Mouse (Mus musculus) brain, embryonic 14.5 days (tissue): ENCODE measurements around the gene Gpr157. TPM values are rescaled to one million over a fixed set of nuclear protein-coding genes. Genes with fewer than 3 reads are reported as not detected.
A peak's percentile ranks its signal among the peaks of the same experiment; 100 is the strongest.
"Not testable (repeated sequence)": the region's sequence is repeated elsewhere in the genome, so short reads cannot be mapped to it uniquely, and the experiment has no call there.

ENCODE experiments used
- DNase-seq: peaks from one replicate; pipeline ENCODE4 v3.0.0-alpha.2; 2011; ENCODE audit warnings: low read depth
- CTCF ChIP-seq: fragments of 200-500 bp; IDR thresholded peaks from 2 replicates; pipeline ENCODE4 v1.5.1; 2012; ENCODE audit warnings: inconsistent platforms, mild to moderate bottlenecking, moderate library complexity, borderline replicate concordance; ENCODE audit not compliant: insufficient read depth, insufficient read length; ENCODE audit errors: extremely low read depth
- POLR2A ChIP-seq: fragments of 200-500 bp; IDR thresholded peaks from 2 replicates; pipeline ENCODE4 v1.6.1; 2012; ENCODE audit warnings: mild to moderate bottlenecking, inconsistent platforms, borderline replicate concordance; ENCODE audit not compliant: poor library complexity, insufficient read depth, insufficient read length, severe bottlenecking; ENCODE audit errors: extremely low read depth
- polyA plus RNA-seq: library from polyadenylated mRNA; depleted of rRNA; stranded (reverse); fragments of >200 nt; gene quantifications from 2 replicates; pipeline ENCODE4 v1.2.3, GENCODE M21; 2012; rRNA removed

Gene Gpr157
- polyA plus RNA-seq = 0.85 and 1.2 TPM in 2 replicates

DNA sequence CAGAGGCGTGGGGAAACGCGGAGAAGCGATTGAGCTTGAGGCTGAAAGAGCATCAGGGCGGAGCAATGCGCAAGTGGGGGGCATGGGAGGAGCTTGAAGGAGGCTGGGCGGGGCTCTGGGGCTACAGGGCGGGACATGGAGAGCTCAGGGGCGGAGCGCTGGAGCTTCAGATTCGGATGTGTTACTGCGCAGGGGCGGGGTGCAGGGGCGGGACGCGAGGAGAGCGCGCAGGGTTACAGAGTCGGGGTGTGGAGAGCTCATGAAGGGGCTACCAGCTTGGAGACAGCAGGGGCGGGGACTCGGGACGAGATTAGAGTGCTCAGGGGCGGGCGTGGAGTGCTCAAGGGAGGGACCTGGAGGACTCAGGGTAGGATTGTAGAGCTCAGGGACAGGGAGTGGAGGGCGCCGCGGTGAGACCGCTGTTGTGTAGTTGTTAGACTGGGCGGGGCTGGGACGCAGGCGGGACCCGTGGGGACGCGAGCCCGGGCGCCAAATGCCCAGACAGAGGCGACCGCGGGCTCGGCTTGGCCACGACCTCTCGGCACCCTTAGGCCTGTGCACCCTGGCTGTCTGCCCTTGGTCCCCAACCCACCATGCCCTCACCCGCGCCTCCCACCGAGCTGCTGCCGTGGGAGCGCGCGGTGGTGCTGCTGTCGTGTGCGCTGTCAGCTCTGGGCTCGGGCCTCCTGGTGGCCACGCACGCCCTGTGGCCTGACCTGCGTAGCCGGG is at the start of gene Gpr157:
Gpr157 (plus strand) TSS at position 205 of the 729 bp plus-strand sequence.
- peak; percentile 13; the same call in 1 of the 2 replicates for TF ChIP-seq CTCF
- TF ChIP-seq POLR2A = no peak
- peak; percentile 96 for DNase-seq

DNA sequence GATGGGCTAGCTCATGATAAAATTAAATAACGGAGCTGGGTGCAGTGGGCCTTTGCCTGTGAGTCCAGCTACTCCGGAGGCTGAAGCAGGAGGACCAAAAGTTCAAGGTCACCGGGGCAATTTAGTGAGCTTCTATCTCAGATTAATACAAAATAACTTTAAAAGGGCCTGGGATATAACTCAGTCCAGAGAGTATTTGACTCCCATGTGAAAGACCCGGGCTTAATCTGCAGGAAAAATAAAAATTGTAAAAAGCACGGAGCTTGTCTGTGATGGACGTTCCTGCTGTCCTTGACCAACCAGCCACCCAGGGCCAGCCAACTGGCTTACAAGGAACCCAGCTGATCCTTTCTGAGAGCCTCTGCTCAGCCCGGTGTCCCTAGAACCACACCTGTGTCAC is 48.6 kb upstream of the Gpr157 start:
- TF ChIP-seq POLR2A = no peak
- TF ChIP-seq CTCF = no peak
- DNase-seq = no peak

DNA sequence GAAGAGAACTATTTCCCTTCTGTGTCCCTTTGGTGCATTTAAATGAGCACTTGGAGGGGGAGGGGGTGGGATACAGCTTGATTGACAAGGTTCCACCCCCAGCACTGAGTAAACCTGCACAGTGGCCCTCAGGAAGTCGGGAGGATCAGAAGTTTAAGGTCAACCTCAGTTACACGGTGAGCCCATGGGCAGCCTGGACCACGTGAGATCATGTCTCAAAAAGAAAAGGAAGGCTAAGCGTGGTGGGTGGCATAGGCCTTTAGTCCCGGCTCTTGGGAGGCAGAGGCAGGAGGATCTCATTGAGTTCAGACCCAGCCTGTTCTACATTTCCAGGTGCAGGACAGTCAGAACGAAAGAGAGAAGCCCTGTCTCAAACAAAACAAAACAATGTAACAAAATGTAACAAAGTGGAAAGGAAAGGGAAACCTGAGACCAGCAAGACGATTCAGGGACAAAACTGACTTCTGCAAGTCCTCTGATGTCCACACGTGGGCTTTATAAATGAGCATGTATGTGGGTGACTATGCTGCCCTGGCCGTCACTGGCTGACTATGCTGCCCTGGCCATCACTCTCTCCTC is 47.1 kb upstream of the Gpr157 start:
- TF ChIP-seq CTCF = no peak
- no peak for DNase-seq

DNA sequence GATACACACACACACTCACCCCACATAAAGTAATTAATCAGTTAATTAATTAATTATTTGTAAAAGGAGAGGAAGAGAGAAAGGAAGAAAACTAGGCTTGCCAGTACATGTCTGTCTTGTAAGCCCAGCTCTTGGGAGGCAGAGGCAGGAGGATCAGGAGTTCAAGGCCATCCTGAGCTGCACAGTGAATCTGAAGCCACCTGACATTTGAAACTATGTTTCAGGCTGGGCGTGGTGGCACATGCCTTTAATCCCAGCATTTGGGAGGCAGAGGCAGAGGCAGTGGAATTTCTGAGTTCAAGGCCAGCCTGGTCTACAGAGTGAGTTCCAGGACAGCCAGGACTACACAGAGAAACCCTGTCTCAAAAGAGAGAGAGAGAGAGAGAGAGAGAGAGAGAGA is 46.3 kb upstream of the Gpr157 start:
- DNase-seq = not testable (repeated sequence)

DNA sequence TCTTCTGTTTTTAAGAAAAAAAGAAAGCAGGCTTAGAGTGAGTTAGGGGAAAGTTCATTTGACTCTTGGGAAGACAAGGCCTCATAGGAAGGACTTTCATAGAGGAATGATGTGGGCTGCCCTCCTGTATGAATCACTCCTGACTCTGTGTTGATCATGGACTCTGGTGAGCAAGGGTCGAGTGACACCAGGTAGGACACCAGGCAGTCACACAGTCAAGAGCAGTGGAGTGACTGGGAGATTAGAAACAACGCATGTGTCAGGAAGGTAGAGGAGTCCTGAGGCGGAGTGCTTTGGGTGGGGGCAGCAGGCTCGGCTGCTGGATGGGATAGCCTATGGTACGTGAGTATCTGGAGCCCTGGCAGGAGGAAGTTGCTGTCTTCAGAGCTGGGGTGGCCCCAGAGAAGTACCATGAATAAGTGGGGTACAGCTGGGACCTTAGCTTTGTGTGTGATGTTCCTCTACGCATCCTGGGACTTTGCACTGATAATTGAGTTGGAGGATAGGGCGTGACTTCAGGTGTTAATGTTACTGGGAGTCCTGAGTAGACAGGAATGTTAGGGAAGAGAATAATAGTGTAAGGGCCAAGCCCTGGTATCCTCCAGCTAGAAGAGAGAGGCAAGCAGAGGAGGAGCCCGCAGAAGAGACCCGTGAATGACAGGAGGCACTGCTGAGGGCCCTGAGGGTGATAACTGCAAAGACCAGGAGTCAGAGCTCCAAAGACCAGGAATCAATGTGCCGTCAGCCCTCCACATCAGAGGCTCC is 45.6 kb upstream of the Gpr157 start:
- DNase-seq = no peak

DNA sequence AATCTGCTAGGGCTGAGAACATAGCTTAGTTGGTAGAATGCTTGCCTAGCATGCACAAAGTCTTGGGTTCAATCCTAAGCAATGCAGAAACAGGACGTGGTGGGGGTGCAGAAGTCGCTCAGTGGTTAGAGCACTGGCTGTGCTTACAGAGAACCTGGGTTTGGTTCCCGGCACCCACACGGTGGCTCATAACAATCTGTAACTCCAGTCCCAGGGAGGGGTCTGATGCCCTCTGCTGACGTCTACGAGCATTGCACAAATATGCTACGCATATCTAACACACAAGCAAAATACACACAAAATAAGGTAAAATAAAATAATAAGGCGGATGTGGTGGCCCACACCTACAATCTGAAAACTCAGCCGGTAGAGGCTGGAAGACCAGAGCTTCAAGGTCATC is 43.6 kb upstream of the Gpr157 start:
- no peak for DNase-seq
- TF ChIP-seq POLR2A = no peak
- TF ChIP-seq CTCF = no peak

More for the DNA sequence above, 45.6 kb upstream of the Gpr157 start:
- TF ChIP-seq CTCF (no peak), POLR2A (no peak)

DNA sequence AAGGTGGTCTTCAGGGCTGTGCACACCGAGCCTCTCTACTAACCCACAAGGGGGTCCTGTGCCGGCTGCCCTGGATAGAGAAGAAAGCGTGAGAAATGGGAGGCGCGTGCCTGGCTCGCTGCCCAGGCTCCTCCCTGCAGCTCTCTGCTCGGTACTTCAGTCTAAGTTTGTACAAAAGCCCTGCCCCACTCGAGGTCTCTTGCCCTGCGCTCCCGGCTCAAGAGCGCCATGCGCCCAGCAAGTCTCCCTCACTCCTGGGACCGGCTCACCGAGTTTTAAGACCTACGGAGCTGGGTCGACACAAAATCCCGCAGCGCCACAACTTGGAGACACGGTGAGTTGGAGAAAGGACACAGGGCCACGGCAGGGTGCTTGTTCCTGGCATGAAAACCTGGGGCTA is 39.1 kb upstream of the Gpr157 start:
- no peak for TF ChIP-seq CTCF
- TF ChIP-seq POLR2A = no peak
- DNase-seq = peak; percentile 83

DNA sequence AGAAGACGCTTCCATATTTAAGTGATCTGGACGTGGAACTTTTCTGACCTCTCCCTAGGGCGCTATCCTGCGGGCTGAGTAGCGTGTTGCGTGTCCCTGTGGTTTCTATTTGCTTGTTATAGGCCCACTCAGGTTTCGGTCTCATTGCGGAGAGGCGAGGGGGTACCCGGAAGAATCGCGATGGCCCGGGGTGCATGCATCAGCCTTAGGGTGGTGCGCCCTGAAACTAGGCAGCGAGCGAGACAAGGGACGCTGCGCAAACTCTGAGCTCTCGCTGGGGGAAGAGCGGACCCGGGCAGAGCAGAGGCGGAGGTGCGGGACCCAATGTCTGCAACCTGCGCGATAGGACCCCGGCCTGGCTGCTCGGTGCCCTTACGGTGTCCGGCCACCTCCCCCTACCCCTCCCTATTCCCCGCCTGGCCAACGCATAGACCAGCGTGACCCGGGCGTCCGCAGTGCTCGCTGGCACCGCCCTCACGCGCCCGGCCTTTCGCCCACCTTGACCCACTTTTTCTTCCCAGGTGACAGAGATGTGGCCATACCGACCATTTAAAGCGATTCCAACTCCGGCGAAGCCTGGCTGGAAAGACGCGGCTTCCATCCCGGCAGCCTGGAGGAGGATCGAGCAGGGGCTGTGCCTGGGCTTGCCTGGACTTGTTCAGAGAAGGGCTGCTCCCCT is 38.5 kb upstream of the Gpr157 start:
- peak; percentile 34 for DNase-seq
- no peak for TF ChIP-seq POLR2A
- TF ChIP-seq CTCF = no peak

DNA sequence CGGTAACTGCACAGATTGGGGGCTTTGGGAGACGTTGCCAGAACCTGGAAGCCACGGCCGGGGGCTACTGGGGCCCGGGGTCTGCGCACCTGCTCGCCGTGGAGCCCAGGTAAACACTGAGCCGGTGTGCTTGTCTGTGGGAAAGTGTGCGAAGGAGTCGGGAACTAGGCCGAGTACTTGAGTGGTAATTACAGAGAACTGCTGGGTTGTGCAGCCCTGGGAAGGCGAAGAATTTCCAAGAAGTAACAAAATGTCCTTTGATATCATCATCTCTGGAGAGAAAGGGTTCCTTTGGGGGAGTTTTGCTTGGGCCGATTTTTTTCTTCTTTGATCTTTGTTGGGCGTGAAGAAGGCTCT is 38.0 kb upstream of the Gpr157 start:
- no peak for TF ChIP-seq CTCF
- no peak for TF ChIP-seq POLR2A
- no peak for DNase-seq

DNA sequence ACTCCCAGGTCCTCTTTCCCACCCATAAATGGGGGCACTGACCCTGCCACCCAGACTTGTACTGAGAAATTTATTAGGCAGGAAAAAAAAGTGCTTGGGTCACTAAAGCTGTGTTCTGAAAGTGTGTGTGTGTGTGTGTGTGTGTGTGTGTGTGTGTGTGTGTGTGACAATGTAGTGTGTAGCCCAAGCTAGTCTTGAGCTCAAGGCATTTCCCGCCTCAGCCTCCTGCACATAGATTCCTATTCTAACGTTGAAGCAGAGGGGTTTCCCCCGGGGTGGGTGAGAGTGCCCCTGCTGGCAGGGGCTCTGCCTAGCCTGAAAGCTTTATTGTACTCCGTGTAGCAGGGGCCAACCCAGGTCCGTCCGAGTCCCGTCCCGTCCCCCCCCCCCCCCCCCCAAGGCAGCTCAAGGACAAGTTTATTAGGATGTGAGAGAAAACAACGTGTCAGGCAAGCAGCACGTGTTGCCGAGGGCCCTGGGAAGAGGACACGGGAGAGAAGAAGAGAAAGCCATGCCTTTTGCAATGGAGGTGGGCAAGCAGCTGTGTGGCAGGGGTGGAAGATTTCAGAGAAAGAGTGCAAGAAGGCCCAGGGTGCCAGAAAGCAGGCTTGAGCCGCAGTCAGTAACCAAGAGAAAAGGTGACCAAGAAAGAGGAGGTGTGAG is 37.5 kb upstream of the Gpr157 start:
- TF ChIP-seq POLR2A = no peak
- no peak for TF ChIP-seq CTCF

DNA sequence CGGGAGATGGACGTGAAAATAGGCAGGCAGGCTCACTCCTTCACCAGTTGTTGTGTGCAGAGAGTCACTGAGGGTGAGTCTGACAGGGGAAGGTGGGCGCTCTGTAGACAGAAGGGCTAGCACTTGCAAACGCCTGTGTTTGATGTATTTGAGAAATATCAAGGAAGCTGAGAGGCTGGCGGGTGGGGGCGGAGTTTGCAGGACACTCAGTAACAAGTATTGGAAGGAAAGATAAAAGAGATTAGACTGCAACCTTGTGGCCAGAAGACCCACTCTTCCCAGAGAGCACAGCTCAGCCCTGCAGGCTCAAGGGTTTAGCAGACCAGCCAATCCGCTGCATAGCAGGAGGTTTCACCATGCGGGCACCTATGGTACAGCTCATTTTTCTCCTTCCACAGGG is 35.7 kb upstream of the Gpr157 start:
- TF ChIP-seq CTCF (no peak), POLR2A (no peak)
- no peak for DNase-seq

More for the DNA sequence above, 37.5 kb upstream of the Gpr157 start:
- no peak for DNase-seq

DNA sequence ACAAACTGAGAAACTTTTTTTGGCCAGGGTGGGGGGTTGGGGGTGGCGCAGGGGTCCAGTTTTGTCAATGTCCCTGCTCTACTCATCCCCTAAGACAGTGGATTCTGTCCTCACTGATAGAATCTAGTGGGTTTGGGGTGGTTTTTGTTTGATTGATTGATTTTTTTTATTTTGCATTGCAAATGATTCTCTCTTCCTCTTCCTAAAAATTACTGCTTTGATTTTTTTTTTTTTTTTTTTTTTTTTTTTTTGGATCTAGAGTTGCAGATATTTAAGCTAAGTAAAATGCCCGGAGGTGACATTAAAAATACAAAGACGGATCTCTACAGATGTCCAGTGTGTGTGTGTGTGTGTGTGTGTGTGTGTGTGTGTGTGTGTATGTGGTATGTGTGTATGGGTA is 34.8 kb upstream of the Gpr157 start:
- no peak for DNase-seq
- no peak for TF ChIP-seq CTCF
- TF ChIP-seq POLR2A = no peak
